Mouse (Mus musculus): Measurements from ENCODE around the gene Dzip1l. TPM values are rescaled to one million over a fixed set of nuclear protein-coding genes. Genes with fewer than 3 reads are reported as not detected.

Gene Dzip1l
- total RNA-seq, 2 experiments from 2014 or later, result 20.2 to 27.3 TPM

DNA sequence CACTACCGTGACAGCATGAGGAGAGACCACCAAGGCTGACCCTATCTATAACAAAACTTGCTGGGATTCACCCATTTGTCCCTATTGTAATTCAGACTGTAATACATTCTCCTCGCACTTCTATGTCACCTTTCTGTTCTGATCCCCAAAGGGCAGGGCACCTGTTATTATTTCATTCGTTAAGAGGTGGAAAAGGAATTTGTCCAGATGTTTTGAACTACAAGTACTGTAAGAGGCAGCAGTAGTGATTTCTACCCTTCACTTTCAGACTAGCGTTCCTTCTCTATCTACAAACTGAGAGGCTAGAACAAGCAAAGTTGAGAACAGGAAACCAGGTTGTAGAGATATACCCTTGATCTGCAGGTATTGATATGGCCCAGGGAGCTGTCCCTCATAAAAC is 81.0 kb downstream of the Dzip1l start:
- DNase-seq (ENCODE audit: low spot score in 2 of 2), result no peak

DNA sequence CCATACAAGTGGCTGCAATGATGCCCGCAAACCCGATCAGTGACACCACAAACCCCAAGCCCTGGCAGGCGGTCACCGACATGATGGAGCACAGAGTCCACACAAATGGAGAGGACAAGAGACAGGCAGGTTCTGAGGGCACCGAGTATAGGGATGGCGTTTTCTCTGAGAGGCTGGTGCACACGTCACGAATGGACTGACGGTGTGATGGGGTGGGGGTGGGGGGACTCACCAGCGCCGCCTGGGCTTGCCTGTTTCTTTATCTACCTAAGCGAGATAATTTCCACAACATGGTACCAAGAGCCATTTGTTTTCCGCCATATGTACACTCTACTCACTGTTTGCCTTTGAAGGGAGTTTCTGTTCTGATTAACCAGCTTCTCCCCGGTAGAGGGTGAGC is 87.8 kb downstream of the Dzip1l start, which contains the start of gene Cldn18:
Gene Cldn18 (minus strand): TSS at position 134 of the 400 bp plus-strand sequence.
- no peak for DNase-seq (ENCODE audit: low spot score in 2 of 2)

Other genes with a start within 250 kb of the Dzip1l start
- gene Mras, start 192.1 kb upstream of the Dzip1l start, total RNA-seq (2021), result 100 to 1,000 TPM; 133 to 150 TPM
- gene Nme9, start 178.0 kb upstream of the Dzip1l start, total RNA-seq (2021), result 1 to 10 TPM in 1 of 2 experiments, under 1 TPM in 1; 0.46 to 1.1 TPM
- 10 to 100 TPM; 53.6 to 55.1 TPM for gene Armc8, start 60.6 kb upstream of the Dzip1l start, total RNA-seq (2021)
- gene Dbr1, start 53.7 kb upstream of the Dzip1l start, total RNA-seq (2021), result 10 to 100 TPM; 12.4 to 15.9 TPM
- gene A4gnt, start 17.0 kb upstream of the Dzip1l start, total RNA-seq (2021), result not detected
- gene Cldn18, start 87.8 kb downstream of the Dzip1l start, total RNA-seq (2021), result not detected
- not detected for gene Sox14, start 246.7 kb downstream of the Dzip1l start, total RNA-seq (2021)

Data from layer of hippocampus, adult 18-20 months (tissue).